Mouse (Mus musculus): ENCODE data around the gene Saxo1. TPM values are rescaled to one million over a fixed set of nuclear protein-coding genes. Genes with fewer than 3 reads are reported as not detected.

The Saxo1 gene
- total and polyA plus RNA-seq, 3 experiments, result not detected

DNA sequence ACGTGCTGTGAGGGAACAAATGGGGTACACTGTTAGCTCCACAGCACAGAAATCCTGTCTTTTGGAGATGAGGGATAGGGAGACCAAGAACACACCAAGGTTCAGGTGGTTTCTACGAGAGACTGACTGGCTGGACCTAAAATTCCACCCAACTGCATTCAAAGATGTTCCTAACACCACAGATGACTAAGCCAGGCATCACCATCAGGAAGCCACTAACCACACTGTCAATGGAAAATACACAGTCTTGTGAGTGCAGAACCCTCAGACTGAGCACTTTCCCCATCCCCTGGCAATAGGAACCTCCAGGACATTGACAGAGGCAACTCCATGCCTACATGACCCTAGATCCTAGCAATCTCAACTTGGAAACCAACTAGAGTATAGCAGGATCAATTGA is 71.2 kb downstream of the Saxo1 start:
- Histone ChIP-seq H3K36me3 (replicated peaks) (no peaks in the 10 kb centered on the region), H3K4me1 (ENCODE audit: insufficient read depth, low read depth, low read length) (no peaks in the 10 kb centered on the region), H3K4me3 (ENCODE audit: low read depth, low read length) (no peak overlapping the region), H3K9me3 (replicated peaks) (no peaks in the 10 kb centered on the region), H3K27me3 (ENCODE audit: insufficient read depth, low read length) (no peaks in the 10 kb centered on the region)
- DNase-seq (ENCODE audit: low spot score), result no peak
- TF ChIP-seq GATA2 (IDR thresholded peaks at IDR 0.05; ENCODE audit: borderline replicate concordance, low read depth, low read length) (no peak), POLR2AphosphoS5 (IDR thresholded peaks at IDR 0.05; ENCODE audit: insufficient replicate concordance, low read depth, low read length) (no peak), CTCF (IDR thresholded peaks at IDR 0.05; ENCODE audit: low read depth, low read length) (no peak), TAL1 (conservative IDR thresholded peaks at IDR 0.05; ENCODE audit: low read depth, low read length) (no peak), GATA1 (IDR thresholded peaks at IDR 0.05; ENCODE audit: borderline replicate concordance, low read length) (no peak)
- ATAC-seq (ENCODE audit: extremely low read depth, insufficient number of reproducible peaks, low FRiP score, poor library complexity, severe bottlenecking), result no peak

DNA sequence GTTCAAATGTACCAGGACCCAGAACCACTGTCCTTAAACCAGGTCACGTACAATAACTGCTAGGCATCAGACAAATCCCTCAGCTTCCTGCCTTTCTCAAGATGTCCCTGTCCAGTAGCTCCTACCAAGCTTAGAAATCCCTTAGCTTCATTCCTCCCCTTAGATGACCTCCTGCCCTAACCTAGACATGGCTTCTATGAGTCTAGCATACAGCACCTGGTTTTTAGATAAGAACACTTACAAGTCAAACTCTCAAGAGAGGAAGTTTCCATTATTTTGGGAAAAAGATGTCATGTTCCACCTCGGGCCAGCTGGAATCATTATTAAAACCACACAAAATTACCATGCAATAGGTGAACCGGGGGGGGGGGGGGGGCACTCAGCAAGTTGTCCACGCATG is 71.6 kb downstream of the Saxo1 start:
- TF ChIP-seq CTCF (IDR thresholded peaks at IDR 0.05; ENCODE audit: low read depth, low read length) (no peak), GATA2 (IDR thresholded peaks at IDR 0.05; ENCODE audit: borderline replicate concordance, low read depth, low read length) (no peak), GATA1 (IDR thresholded peaks at IDR 0.05; ENCODE audit: borderline replicate concordance, low read length) (no peak), TAL1 (conservative IDR thresholded peaks at IDR 0.05; ENCODE audit: low read depth, low read length) (no peak)
- ATAC-seq (ENCODE audit: extremely low read depth, insufficient number of reproducible peaks, low FRiP score, poor library complexity, severe bottlenecking) (no peak), DNase-seq (ENCODE audit: low spot score) (no peak)
- no peaks in the 10 kb centered on the region for H3K36me3 ChIP-seq (replicated peaks)
- H3K4me1 ChIP-seq (ENCODE audit: insufficient read depth, low read depth, low read length), result no peaks in the 10 kb centered on the region
- no peaks in the 10 kb centered on the region for H3K9me3 ChIP-seq (replicated peaks)
- no peak overlapping the region for H3K4me3 ChIP-seq (ENCODE audit: low read depth, low read length)
- H3K27me3 ChIP-seq (ENCODE audit: insufficient read depth, low read length), result no peaks in the 10 kb centered on the region

GRCm38 (mm10) chr4:86485052-86485451 is 73.1 kb downstream of the Saxo1 start:
- ATAC-seq (ENCODE audit: extremely low read depth, insufficient number of reproducible peaks, low FRiP score, poor library complexity, severe bottlenecking) (no peak), DNase-seq (ENCODE audit: low spot score) (no peak)
- no peaks in the 10 kb centered on the region for H3K36me3 ChIP-seq (replicated peaks)
- no peak overlapping the region for H3K4me3 ChIP-seq (ENCODE audit: low read depth, low read length)
- TF ChIP-seq POLR2AphosphoS5 (IDR thresholded peaks at IDR 0.05; ENCODE audit: insufficient replicate concordance, low read depth, low read length), result no peak
- no peak for TF ChIP-seq GATA2 (IDR thresholded peaks at IDR 0.05; ENCODE audit: borderline replicate concordance, low read depth, low read length)
- no peak for TF ChIP-seq TAL1 (conservative IDR thresholded peaks at IDR 0.05; ENCODE audit: low read depth, low read length)
- TF ChIP-seq CTCF (IDR thresholded peaks at IDR 0.05; ENCODE audit: low read depth, low read length), result no peak
- no peak for TF ChIP-seq GATA1 (IDR thresholded peaks at IDR 0.05; ENCODE audit: borderline replicate concordance, low read length)
- no peaks in the 10 kb centered on the region for H3K4me1 ChIP-seq (ENCODE audit: insufficient read depth, low read depth, low read length)
- H3K27me3 ChIP-seq (ENCODE audit: insufficient read depth, low read length), result no peaks in the 10 kb centered on the region
- no peaks in the 10 kb centered on the region for H3K9me3 ChIP-seq (replicated peaks)

DNA sequence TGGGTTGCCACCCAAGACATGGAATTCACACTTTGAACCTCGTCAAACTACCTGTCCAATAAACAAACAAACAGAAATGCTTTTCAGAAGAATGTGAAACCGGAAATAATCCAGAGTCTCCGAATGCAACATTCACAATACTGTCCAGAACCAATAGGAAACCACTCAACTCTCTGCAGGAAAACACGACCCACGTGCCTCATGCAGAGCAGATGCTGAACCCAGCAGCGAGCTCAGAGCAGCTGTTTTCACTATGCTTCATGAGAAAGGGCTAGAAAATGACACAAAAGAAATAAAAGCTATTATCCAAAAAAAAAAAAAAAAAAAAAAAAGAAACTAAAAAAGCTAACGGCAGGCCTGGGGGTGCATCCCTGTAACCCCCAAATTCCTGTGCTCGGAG is 74.4 kb downstream of the Saxo1 start:
- TF ChIP-seq GATA1 (IDR thresholded peaks at IDR 0.05; ENCODE audit: borderline replicate concordance, low read length) (no peak), POLR2AphosphoS5 (IDR thresholded peaks at IDR 0.05; ENCODE audit: insufficient replicate concordance, low read depth, low read length) (no peak), TAL1 (conservative IDR thresholded peaks at IDR 0.05; ENCODE audit: low read depth, low read length) (no peak), CTCF (IDR thresholded peaks at IDR 0.05; ENCODE audit: low read depth, low read length) (no peak), GATA2 (IDR thresholded peaks at IDR 0.05; ENCODE audit: borderline replicate concordance, low read depth, low read length) (no peak)
- H3K36me3 ChIP-seq (replicated peaks), result no peaks in the 10 kb centered on the region
- no peak overlapping the region for H3K4me3 ChIP-seq (ENCODE audit: low read depth, low read length)
- DNase-seq (ENCODE audit: low spot score) (no peak), ATAC-seq (ENCODE audit: extremely low read depth, insufficient number of reproducible peaks, low FRiP score, poor library complexity, severe bottlenecking) (no peak)
- no peaks in the 10 kb centered on the region for H3K9me3 ChIP-seq (replicated peaks)
- no peaks in the 10 kb centered on the region for H3K4me1 ChIP-seq (ENCODE audit: insufficient read depth, low read depth, low read length)
- no peaks in the 10 kb centered on the region for H3K27me3 ChIP-seq (ENCODE audit: insufficient read depth, low read length)

DNA sequence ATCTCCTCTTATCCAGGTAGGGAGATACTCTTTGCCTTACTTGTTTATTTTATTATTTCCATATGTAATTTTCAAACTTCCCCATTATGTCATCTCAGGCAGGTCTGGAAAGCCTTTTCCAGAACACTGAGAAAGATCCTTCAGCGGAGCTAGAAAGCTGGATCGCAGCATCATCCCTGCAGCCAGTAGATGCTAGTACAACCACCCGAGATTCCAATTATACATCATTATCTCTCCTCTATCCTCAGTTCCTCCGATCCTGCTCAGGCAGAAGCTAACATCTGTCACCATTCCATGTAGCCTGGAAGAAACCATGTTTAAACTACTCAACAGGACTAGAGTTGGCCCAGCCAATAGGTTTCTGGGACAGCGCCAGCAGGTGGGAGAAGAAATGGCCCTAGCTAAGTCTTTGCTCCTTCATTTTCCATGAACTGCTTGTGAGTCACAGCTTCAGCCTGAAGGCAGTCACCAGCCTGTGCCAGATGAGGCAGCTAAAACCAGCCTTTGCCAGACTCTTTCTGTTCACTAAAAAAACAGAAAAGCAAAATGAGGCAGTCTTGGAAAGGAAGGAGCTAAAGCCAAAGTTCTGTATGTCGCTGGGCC is 75.0 kb downstream of the Saxo1 start:
- no peak for ATAC-seq (ENCODE audit: extremely low read depth, insufficient number of reproducible peaks, low FRiP score, poor library complexity, severe bottlenecking)
- TF ChIP-seq POLR2AphosphoS5 (IDR thresholded peaks at IDR 0.05; ENCODE audit: insufficient replicate concordance, low read depth, low read length), result no peak
- no peak for TF ChIP-seq GATA2 (IDR thresholded peaks at IDR 0.05; ENCODE audit: borderline replicate concordance, low read depth, low read length)
- no peak for TF ChIP-seq CTCF (IDR thresholded peaks at IDR 0.05; ENCODE audit: low read depth, low read length)
- DNase-seq (ENCODE audit: low spot score), result no peak

GRCm38 (mm10) chr4:86480891-86481290 is 77.2 kb downstream of the Saxo1 start:
- TF ChIP-seq GATA2 (IDR thresholded peaks at IDR 0.05; ENCODE audit: borderline replicate concordance, low read depth, low read length) (no peak), POLR2AphosphoS5 (IDR thresholded peaks at IDR 0.05; ENCODE audit: insufficient replicate concordance, low read depth, low read length) (no peak), CTCF (IDR thresholded peaks at IDR 0.05; ENCODE audit: low read depth, low read length) (no peak), GATA1 (IDR thresholded peaks at IDR 0.05; ENCODE audit: borderline replicate concordance, low read length) (no peak), TAL1 (conservative IDR thresholded peaks at IDR 0.05; ENCODE audit: low read depth, low read length) (no peak)
- Histone ChIP-seq H3K9me3 (replicated peaks) (no peaks in the 10 kb centered on the region), H3K4me1 (ENCODE audit: insufficient read depth, low read depth, low read length) (no peaks in the 10 kb centered on the region), H3K36me3 (replicated peaks) (no peaks in the 10 kb centered on the region), H3K27me3 (ENCODE audit: insufficient read depth, low read length) (no peaks in the 10 kb centered on the region), H3K4me3 (ENCODE audit: low read depth, low read length) (no peak overlapping the region)
- ATAC-seq (ENCODE audit: extremely low read depth, insufficient number of reproducible peaks, low FRiP score, poor library complexity, severe bottlenecking), result no peak
- no peak for DNase-seq (ENCODE audit: low spot score)

More for the DNA sequence above, 75.0 kb downstream of the Saxo1 start:
- H3K27me3 ChIP-seq (ENCODE audit: insufficient read depth, low read length), result no peaks in the 10 kb centered on the region
- H3K36me3 ChIP-seq (replicated peaks), result no peaks in the 10 kb centered on the region
- H3K4me3 ChIP-seq (ENCODE audit: low read depth, low read length), result no peak overlapping the region
- no peaks in the 10 kb centered on the region for H3K4me1 ChIP-seq (ENCODE audit: insufficient read depth, low read depth, low read length)
- no peaks in the 10 kb centered on the region for H3K9me3 ChIP-seq (replicated peaks)

All from G1E (cell line).